Mouse (Mus musculus) liver, embryonic 14.5 days (tissue): ENCODE measurements around the gene Sgms1. TPM values are rescaled to one million over a fixed set of nuclear protein-coding genes. Genes with fewer than 3 reads are reported as not detected.

ENCODE experiments used
- ATAC-seq: fragments of 200-750 bp; cut with Nextera tagmentation; 2 replicates; pipeline ENCODE4 v1.8.0; 2017; ENCODE audit warnings: moderate number of reproducible peaks, mild to moderate bottlenecking, moderate library complexity; ENCODE audit not compliant: insufficient read depth
- DNase-seq, 3 experiments: peaks; one replicate each; pipeline ENCODE4 v3.0.0-alpha.2; 2012 to 2013; ENCODE audit warnings: low read depth in 3 of 3, low spot score in 3 of 3
- H3K27ac ChIP-seq: fragments of 300-500 bp; sonication (generic); 2 replicates; pipeline ENCODE4 v1.5.1; 2014; ENCODE audit warnings: moderate library complexity, mild to moderate bottlenecking, control low read depth, inconsistent platforms
- H3K27me3 ChIP-seq: fragments of 300-500 bp; sonication (generic); 2 replicates; pipeline ENCODE4 v1.6.1; 2014; ENCODE audit warnings: mild to moderate bottlenecking, low read length, moderate library complexity; ENCODE audit not compliant: control insufficient read depth, insufficient read depth
- H3K36me3 ChIP-seq: fragments of 300-500 bp; sonication (generic); replicated peaks from 2 replicates; pipeline ENCODE4 v1.6.1; 2014; ENCODE audit warnings: low read depth; ENCODE audit not compliant: control insufficient read depth, insufficient read depth
- H3K4me1 ChIP-seq, 2 experiments: fragments of 200-500 bp in 1 of 2; fragments of 300-500 bp in 1 of 2; sonication (generic) in 1 of 2; replicated peaks; 2 replicates each; pipeline ENCODE4 v1.6.1; 2012 to 2014; ENCODE audit warnings: antibody characterized with exemption in 1 of 2, inconsistent platforms in 1 of 2, low read length in 1 of 2; ENCODE audit not compliant: control insufficient read depth in 2 of 2, insufficient read depth in 2 of 2
- H3K4me2 ChIP-seq: fragments of 300-500 bp; sonication (generic); 2 replicates; pipeline ENCODE4 v1.6.1; 2014; ENCODE audit warnings: low read depth, mild to moderate bottlenecking, control low read depth, moderate library complexity
- H3K4me3 ChIP-seq, 2 experiments: fragments of 200-500 bp in 1 of 2; fragments of 300-500 bp in 1 of 2; sonication (generic) in 1 of 2; 2 replicates each; pipeline ENCODE4 v1.5.1; 2012 to 2014; ENCODE audit warnings: low read depth in 2 of 2, low read length in 2 of 2, mild to moderate bottlenecking in 2 of 2, control low read depth in 1 of 2, inconsistent platforms in 1 of 2, moderate library complexity in 1 of 2; ENCODE audit not compliant: insufficient read depth in 1 of 2
- H3K9ac ChIP-seq: fragments of 300-500 bp; sonication (generic); replicated peaks from 2 replicates; pipeline ENCODE4 v1.6.1; 2014; ENCODE audit warnings: mild to moderate bottlenecking, control low read depth, moderate library complexity
- H3K9me3 ChIP-seq: fragments of 300-500 bp; sonication (generic); 2 replicates; pipeline ENCODE4 v1.6.1; 2016; ENCODE audit warnings: low read length, mixed read lengths; ENCODE audit not compliant: control insufficient read depth
- CTCF ChIP-seq: IDR thresholded peaks from 2 replicates; pipeline ENCODE4 v1.5.1; 2016; ENCODE audit warnings: antibody characterized with exemption, low read depth, control low read depth
- EP300 ChIP-seq: IDR thresholded peaks from 2 replicates; pipeline ENCODE4 v1.6.1; 2016; ENCODE audit warnings: antibody characterized with exemption, low read depth
- WGBS: fragments of 180-500 bp; shearing (Covaris S2); extraction: QIAGEN DNeasy Blood & Tissue Kit; methylation state at CpG from one replicate; pipeline ENCODE4 v1.1.7; 2014; ENCODE audit not compliant: insufficient replicate concordance; 5-methylcytosine and 5-hydroxymethylcytosine counted together
- polyA plus RNA-seq, 2 experiments: library from polyadenylated mRNA; depleted of rRNA in 1 of 2; stranded (reverse) in 1 of 2; unstranded in 1 of 2; fragments of >200 nt; fragmentation: Nextera tagmentation in 1 of 2; extraction: Ambion mirVana in 1 of 2; gene quantifications; 2 replicates each; pipeline versions ENCODE4 v1.2.1 to v1.2.3; 2012 to 2014

The Sgms1 gene
- polyA plus RNA-seq, 2 experiments, result 17.3 to 19.2 TPM

DNA sequence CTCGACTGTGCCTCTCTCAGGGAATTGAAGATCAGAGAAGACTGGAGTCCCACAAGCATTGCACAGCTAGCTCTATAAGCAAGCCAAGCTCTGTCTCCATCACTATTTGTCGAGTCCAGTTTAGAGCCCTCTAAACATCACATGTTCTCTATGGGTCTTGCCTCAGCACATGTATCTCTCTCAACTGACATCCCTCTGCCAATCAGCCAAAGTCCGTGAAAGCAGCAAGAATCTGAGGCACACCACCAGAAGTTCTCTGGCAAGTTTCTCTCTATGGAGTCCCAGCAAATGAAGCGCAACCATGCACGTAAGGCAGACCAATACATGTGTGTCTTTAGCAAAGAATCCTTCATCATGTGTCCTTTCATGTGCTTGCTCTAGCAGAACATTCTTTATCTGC lies 77.8 kb downstream of the Sgms1 start:
- Histone ChIP-seq H3K9me3 (no peaks in the 10 kb centered on the region), H3K27ac (no peak overlapping the region), H3K27me3 (no peaks in the 10 kb centered on the region), H3K4me1 (peaks cover 0 to 2% of the 10 kb centered on the region in 2 experiments; a peak in 3 of 4 replicates), H3K9ac (no peak overlapping the region), H3K4me2 (no peak overlapping the region), H3K4me3 (no peak overlapping the region), H3K36me3 (no peaks in the 10 kb centered on the region)
- DNase-seq (no peak), ATAC-seq (no peak)
- WGBS, result 75% methylated on average over 5 of the region's 5 CpGs
- no peak for TF ChIP-seq EP300
- no peak for TF ChIP-seq CTCF

DNA sequence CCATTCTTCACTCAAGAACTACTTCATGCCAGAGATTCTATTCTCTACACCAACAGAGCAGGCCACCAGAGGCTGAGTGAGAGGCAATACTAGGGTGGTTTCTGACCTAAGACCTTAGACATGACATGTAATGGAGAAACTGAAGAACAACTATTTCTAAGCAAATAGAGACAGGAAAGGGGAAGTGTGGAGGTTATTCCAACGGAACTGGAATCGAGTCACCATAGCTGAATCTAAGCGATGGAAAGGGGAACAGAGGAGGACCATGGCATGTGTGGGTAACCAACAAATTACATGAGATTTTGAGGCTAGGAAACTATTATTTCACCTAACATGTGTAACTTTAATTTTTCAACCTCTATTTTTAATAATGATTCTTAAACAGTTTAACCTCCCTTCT lies 78.5 kb downstream of the Sgms1 start:
- Histone ChIP-seq H3K4me2 (no peak overlapping the region), H3K36me3 (no peaks in the 10 kb centered on the region), H3K9ac (no peak overlapping the region), H3K4me3 (no peak overlapping the region), H3K27ac (no peak overlapping the region), H3K27me3 (no peaks in the 10 kb centered on the region), H3K4me1 (no peaks in the 10 kb centered on the region; a peak in 1 of 4 replicates), H3K9me3 (no peaks in the 10 kb centered on the region)
- TF ChIP-seq EP300, result no peak
- TF ChIP-seq CTCF, result no peak
- no peak for DNase-seq
- WGBS, result 79% methylated on average over 3 of the region's 3 CpGs
- ATAC-seq, result no peak

DNA sequence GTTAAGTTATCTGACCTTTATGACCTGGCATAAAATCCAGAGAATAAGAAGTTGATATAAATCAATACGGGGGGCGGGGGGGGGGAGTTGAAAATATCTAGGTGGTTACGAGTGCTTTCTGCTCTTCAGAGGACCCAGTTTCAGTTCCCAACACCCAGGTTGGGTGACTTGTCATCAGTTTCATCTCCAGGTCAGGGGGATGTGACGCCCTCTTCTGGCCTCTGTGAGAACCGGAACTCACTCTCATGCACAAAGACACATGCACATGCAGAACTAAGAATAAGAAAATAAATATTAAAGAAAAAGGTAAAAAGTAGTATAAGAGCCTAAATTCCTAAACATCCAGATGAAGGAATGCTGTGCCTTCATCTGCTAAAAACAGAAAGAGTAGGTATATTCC lies 79.0 kb downstream of the Sgms1 start:
- ATAC-seq, result no peak

DNA sequence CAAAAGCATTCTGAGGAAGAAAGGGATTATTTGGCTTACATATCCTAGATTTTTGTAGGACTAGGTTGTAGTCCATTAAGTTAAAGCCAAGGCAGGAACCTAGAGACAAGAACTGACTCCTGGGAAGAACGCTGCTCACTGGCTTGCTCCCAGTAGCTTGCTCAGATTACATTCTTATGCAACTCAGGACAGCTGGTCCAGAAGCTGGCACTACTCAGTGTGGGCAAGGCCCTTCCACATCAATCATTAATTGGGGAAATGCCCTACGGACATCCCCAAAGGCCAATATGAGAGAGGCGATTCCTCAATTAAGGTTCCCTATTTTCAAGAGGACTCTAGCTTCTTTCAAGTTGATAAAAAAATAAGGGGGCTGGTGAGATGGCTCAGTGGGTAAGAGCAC lies 80.2 kb downstream of the Sgms1 start:
- Histone ChIP-seq H3K27me3 (no peaks in the 10 kb centered on the region), H3K4me3 (no peak overlapping the region), H3K9me3 (no peaks in the 10 kb centered on the region), H3K9ac (no peak overlapping the region), H3K36me3 (no peaks in the 10 kb centered on the region), H3K4me1 (peaks cover 0 to 6% of the 10 kb centered on the region in 2 experiments; a peak in 1 of 4 replicates), H3K4me2 (no peak overlapping the region), H3K27ac (no peak overlapping the region)
- WGBS, result 79% methylated on average over 3 of the region's 3 CpGs
- no peak for TF ChIP-seq CTCF
- no peak for TF ChIP-seq EP300
- DNase-seq, result no peak
- ATAC-seq, result no peak

More for the DNA sequence above, 79.0 kb downstream of the Sgms1 start:
- TF ChIP-seq CTCF, result peak; percentile 48
- TF ChIP-seq EP300, result no peak
- no peaks in the 10 kb centered on the region for H3K27me3 ChIP-seq
- H3K9ac ChIP-seq, result no peak overlapping the region
- 82% methylated on average over 5 of the region's 5 CpGs for WGBS
- H3K36me3 ChIP-seq, result no peaks in the 10 kb centered on the region
- no peak overlapping the region for H3K4me2 ChIP-seq
- H3K4me1 ChIP-seq, result no peaks in the 10 kb centered on the region
- no peaks in the 10 kb centered on the region for H3K9me3 ChIP-seq
- H3K27ac ChIP-seq, result no peak overlapping the region
- H3K4me3 ChIP-seq, result no peak overlapping the region
- no peak for DNase-seq

GRCm38 (mm10) chr19:32308311-32308710 lies 81.2 kb downstream of the Sgms1 start:
- Histone ChIP-seq H3K9ac (no peak overlapping the region), H3K9me3 (no peaks in the 10 kb centered on the region), H3K27ac (no peak overlapping the region), H3K4me3 (no peak overlapping the region), H3K4me2 (no peak overlapping the region), H3K4me1 (peaks cover 0 to 11% of the 10 kb centered on the region in 2 experiments; a peak in 2 of 4 replicates), H3K36me3 (no peaks in the 10 kb centered on the region), H3K27me3 (no peaks in the 10 kb centered on the region)
- TF ChIP-seq CTCF (no peak), EP300 (no peak)
- no peak for ATAC-seq
- WGBS, result 75% methylated on average over 3 of the region's 3 CpGs
- DNase-seq, result no peak
